Mouse (Mus musculus): ENCODE results near the gene Tmem216.

The Tmem216 gene

GRCm38 (mm10) chr19:10555624-10556510 lies at the start of gene Tmem216:
Gene Tmem216 (minus strand): TSS chr19:10556238.
- DNase-seq (ENCODE audit: low spot score): peak; percentile 85

GRCm38 (mm10) chr19:10605293-10605900 lies 49.4 kb upstream of the Tmem216 start, which contains the start of the genes Ddb1 and Tkfc:
Gene Ddb1 (plus strand): TSS chr19:10605327.
Gene Tkfc (minus strand): TSS chr19:10605654.
- DNase-seq (ENCODE audit: low spot score): peak; percentile 98

DNA sequence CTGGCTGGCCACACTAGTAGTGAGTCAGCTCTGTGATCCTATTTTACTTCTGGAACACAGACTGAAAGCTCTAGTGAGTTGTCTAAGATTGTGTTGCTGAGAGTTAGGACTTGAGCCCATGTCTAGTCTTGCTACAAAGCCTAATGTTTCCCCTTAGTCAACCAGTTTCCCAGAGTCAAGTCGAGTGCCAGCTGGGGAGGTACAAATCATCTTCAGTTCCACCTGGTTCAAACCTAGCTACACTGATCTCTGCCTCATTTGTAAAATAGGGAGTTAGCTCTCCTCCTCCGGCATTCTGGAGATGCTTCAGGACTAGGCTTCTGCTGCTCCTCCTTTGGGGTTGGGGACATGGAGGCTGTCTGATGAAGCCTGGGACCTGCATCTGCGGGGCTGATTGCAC lies 48.5 kb upstream of the Tmem216 start:
- peak; percentile 21 for DNase-seq (ENCODE audit: low spot score)

DNA sequence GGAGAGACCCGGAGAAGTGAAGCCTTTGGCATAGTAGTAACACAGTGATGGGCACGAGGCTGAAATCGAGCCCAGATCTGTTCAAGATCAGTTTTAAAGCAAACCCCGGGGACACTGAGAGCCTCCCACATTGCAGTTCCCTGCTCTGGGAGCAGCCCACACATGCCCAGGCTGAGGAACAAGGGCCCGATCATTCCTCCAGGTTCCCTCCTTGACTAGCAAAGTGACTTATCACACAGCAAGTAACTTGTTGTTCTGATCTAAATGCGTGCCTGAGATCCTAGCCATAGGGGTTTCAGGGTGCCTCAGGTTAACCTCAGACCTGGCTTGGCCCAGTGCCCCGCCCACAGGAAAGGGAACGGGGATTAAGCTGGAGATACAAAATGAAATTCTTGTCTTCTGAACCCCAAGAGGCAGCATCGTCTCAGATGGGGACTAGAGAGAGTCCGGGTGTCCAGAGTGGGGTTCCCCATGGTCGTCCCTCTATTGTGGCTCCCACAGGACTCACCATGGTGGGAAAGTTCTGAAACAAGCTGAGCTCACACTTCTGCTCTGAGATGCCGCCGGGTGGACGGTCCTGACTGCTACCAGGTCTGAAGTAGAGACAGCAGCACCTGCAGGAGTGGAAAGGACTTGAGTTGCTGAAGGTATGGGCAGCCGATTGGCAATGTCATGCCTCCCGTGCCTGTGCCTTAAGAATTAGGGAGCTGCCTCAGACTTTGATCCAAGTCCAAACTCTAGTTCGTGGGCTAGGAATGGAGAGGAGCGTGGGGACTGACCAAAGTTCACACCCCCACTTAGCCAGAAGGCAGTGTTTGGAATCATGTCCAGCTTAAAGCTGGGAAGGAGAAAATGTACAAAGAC lies 47.9 kb upstream of the Tmem216 start:
- DNase-seq (ENCODE audit: low spot score): peak; percentile 66

- DNase-seq (ENCODE audit: low spot score): peak; percentile 86
These were observed 46.7 kb upstream of the Tmem216 start for GRCm38 (mm10) chr19:10602787-10603186.

- DNase-seq (ENCODE audit: low spot score): peak; percentile 20
These were observed 46.3 kb upstream of the Tmem216 start for GRCm38 (mm10) chr19:10602247-10602769.

DNA sequence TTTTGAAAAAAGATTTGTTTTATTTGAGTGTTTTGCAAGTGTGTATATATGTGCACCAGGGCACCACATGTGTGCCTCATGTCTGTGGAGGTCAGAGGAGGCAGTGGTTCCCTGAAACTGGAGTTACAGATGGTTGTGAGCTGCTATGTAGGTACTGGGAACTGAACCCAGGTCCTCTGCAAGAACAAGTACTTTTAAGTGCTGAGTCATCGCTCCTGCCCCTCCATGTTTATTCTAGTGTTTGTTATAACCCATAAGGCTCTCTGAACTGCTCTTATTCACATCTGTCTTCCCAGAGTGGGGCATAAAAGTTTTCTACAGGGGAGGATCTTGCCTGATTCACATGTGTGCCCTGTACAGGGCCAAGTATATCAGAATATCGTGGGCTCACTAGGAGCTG lies 43.6 kb upstream of the Tmem216 start:
- DNase-seq (ENCODE audit: low spot score): no peak

- DNase-seq (ENCODE audit: low spot score): no peak
These were observed 42.1 kb upstream of the Tmem216 start for GRCm38 (mm10) chr19:10598188-10598587.

DNA sequence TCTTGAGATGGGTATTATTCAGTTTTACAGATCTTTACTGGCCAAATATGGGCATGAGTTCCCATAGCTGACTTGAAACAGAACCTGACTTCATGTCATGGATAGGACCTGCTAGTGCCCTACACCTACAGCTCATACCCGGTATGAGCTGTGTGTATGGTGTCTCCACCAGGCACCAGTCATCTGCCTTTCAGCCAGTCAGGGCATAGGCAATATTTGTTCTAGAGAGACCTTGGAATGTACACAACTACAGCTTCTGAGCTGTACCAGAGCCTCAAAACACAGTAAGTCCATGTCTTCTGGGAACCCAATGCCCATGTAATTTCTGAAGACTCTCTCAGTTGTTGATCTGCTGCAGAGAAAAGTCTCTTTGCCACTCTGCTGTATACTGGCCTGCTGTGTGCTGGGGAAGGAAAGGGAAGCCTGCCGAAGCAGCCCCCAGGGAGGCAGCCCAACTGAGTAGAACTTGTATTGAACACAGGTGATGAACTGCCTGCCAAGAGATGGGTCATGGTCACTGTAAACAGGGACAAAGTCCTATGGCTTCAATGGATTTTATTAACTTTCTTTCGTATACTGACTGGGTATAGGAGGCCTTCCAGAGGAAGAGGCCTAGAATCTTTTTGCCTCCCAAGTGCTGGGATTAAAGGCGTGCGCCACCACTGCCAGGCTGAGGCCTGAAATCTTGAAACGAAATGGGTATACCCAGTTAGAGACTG lies 35.8 kb upstream of the Tmem216 start:
- DNase-seq (ENCODE audit: low spot score): no peak

GRCm38 (mm10) chr19:10590301-10590700 lies 34.3 kb upstream of the Tmem216 start:
- no peak for DNase-seq (ENCODE audit: low spot score)

GRCm38 (mm10) chr19:10589127-10589857 lies 33.3 kb upstream of the Tmem216 start:
- no peak for DNase-seq (ENCODE audit: low spot score)

DNA sequence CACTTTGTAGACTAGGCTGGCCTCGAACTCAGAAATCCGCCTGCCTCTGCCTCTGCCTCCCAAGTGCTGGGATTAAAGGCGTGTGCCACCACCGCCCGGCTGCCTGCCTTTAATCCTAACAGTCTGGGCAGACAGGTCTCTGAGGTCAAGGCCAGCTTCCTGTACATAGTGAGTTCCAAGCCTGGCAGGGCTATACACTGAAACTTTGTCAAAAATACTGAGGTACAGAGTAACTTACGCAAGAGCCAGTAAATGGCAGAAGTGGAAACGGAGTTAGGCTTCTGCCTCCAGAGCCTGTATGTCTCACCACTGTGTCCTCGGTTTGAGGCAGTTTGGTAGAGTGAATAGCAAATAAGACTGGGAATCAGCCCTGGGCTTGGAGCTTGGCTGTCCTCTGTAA lies 31.2 kb upstream of the Tmem216 start:
- DNase-seq (ENCODE audit: low spot score): no peak

DNA sequence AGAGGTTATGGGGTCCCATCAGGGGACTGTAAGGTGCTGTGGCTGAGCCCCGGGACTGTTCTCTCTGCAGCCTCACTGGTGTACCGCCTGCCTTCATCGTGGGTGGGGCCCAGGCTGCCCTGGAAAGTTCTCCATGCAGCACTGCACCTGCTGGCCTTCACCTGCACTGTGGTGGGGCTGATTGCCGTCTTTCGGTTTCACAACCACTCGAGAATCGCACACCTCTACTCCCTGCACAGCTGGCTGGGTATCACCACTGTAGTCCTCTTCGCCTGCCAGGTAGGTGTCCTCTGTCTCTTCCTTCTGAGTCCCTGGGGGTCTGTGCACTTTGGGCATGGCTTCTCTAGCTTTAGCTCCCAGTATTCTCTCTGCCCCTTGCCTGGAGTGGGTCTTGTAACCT lies 29.1 kb upstream of the Tmem216 start:
- no peak for DNase-seq (ENCODE audit: low spot score)

GRCm38 (mm10) chr19:10583550-10584146 lies 27.6 kb upstream of the Tmem216 start:
- DNase-seq (ENCODE audit: low spot score): no peak

GRCm38 (mm10) chr19:10581984-10582383 lies 25.9 kb upstream of the Tmem216 start:
- no peak for DNase-seq (ENCODE audit: low spot score)

DNA sequence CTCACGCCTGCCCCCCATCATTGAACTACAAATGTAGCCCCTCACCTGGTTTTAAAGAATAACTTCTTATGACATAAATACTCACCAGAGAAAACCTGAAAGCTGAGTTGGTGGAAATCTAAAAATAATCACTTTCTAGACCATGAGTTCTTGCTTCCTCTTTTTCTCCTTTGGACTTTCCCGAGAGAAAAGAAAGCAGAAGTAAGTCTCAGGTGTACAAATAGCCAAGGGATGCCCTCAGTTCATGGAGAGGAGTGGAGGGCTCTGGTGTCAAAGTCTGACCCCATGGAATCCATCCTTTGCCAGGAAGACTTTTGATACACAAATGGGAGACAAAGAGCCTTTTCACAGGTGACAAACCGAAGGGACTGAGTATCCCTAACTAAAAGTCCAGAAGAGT lies 24.7 kb upstream of the Tmem216 start:
- no peak for DNase-seq (ENCODE audit: low spot score)

GRCm38 (mm10) chr19:10580102-10580501 lies 24.1 kb upstream of the Tmem216 start:
- DNase-seq (ENCODE audit: low spot score): no peak

- peak; percentile 96 for DNase-seq (ENCODE audit: low spot score)
These were observed 20.9 kb upstream of the Tmem216 start, which contains the start of the genes Cyb561a3 and Tmem138 for GRCm38 (mm10) chr19:10576690-10577561. Gene Cyb561a3 (plus strand): TSS chr19:10577172. Gene Tmem138 (minus strand): TSS chr19:10577362.

GRCm38 (mm10) chr19:10569627-10570026 lies 13.6 kb upstream of the Tmem216 start:
- DNase-seq (ENCODE audit: low spot score): no peak

All from yolk sac, embryonic 10.5 days (tissue).